8 mouse cellular contexts compared by ENCODE assay signal in the genomic region with DNA sequence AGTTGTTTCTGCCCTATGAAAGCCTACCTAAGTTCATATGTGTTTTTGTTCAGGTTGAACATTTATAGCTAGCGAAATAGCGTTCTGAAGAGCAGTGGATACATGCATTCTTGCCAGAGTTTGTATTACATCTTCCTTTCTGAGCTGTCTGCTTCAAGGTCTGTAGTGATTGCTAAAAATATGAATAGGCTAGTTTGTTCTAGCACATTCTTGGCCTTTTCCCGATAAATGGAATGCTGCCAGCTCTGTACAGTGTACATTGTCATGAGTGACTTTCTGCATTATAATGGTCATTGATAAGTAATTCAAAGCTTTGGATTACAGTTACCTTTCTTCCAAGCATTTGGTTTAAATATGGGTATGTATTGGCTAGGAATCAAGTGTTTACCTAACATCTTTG. TPM values are rescaled to one million over a fixed set of nuclear protein-coding genes. Genes with fewer than 3 reads are reported as not detected.
DNase-seq lines count a peak whose midpoint lies in the region; ATAC-seq and TF ChIP-seq lines count a peak whose summit lies in the region.

No protein-coding gene starts in this region.

- H3K4me3 ChIP-seq in heart, adult 2 months: peak overlapping the region; percentile 86
- H3K4me3 ChIP-seq in C2C12 (ENCODE audit: insufficient read depth, poor library complexity, severe bottlenecking): peak overlapping the region; percentile 71
- peak overlapping the region; percentile 72 for H3K4me3 ChIP-seq in forebrain, embryonic 10.5 days
- H3K4me3 ChIP-seq in liver, embryonic 12.5 days: peak overlapping the region; percentile 90

- peaks cover 19% of the 10 kb centered on the region for H3K79me3 ChIP-seq in C2C12 (ENCODE audit: low read depth)

- intact Hi-C loops in heart, adult 2 months (cut with DNase I): loop anchor here (5.0 kb wide), 1 partner anchor 106 kb away; a partner anchor contains a TSS
- intact Hi-C loops in heart, postnatal 14 days (cut with DNase I): loop anchor here (5.0 to 10.0 kb wide), 2 partner anchors 106 to 324 kb away; a partner anchor contains a TSS

- WGBS in heart, adult 2 months: 2% methylated on average over 3 of the region's 3 CpGs
- 15% methylated on average over 3 of the region's 3 CpGs for WGBS in forebrain, embryonic 10.5 days
- WGBS in liver, embryonic 12.5 days (ENCODE audit: insufficient replicate concordance): 6% methylated on average over 3 of the region's 3 CpGs

- H3K4me1 ChIP-seq in heart, adult 2 months (ENCODE audit: control insufficient read depth, insufficient read depth, low read length): no peaks in the 10 kb centered on the region
- peaks cover 24% of the 10 kb centered on the region for H3K4me1 ChIP-seq in forebrain, embryonic 10.5 days
- H3K4me1 ChIP-seq in liver, embryonic 12.5 days: peaks cover 47% of the 10 kb centered on the region

- no peak for TF ChIP-seq EP300 in heart, adult 2 months (IDR thresholded peaks at IDR 0.05; ENCODE audit: insufficient read depth, low read depth, low read length)

- no peak for TF ChIP-seq CTCF in heart, adult 2 months (IDR thresholded peaks at IDR 0.05)
- TF ChIP-seq CTCF in C2C12 (IDR thresholded peaks at IDR 0.05; ENCODE audit: control insufficient read depth, insufficient read depth, insufficient read length): no peak

- peaks cover 7% of the 10 kb centered on the region; the same call in 1 of the 2 replicates for H3K9me3 ChIP-seq in forebrain, embryonic 10.5 days
- peaks cover 3% of the 10 kb centered on the region; the same call in 1 of the 2 replicates for H3K9me3 ChIP-seq in liver, embryonic 12.5 days (replicated peaks)

- peaks cover 2% of the 10 kb centered on the region for H3K36me3 ChIP-seq in heart, adult 2 months (ENCODE audit: control insufficient read depth, insufficient read depth, low read length)
- H3K36me3 ChIP-seq in C2C12 (ENCODE audit: control insufficient read depth, insufficient read depth): peaks cover 39% of the 10 kb centered on the region
- peaks cover 43% of the 10 kb centered on the region for H3K36me3 ChIP-seq in forebrain, embryonic 10.5 days (replicated peaks)
- H3K36me3 ChIP-seq in liver, embryonic 12.5 days: peaks cover 41% of the 10 kb centered on the region

- no peaks in the 10 kb centered on the region; the same call in 1 of the 2 replicates for H3K27me3 ChIP-seq in heart, adult 2 months (ENCODE audit: control insufficient read depth, insufficient read depth, low read length)
- H3K27me3 ChIP-seq in C2C12 (ENCODE audit: control insufficient read depth, insufficient read depth, insufficient read length): peaks cover 19% of the 10 kb centered on the region
- H3K27me3 ChIP-seq in forebrain, embryonic 10.5 days (ENCODE audit: poor library complexity, severe bottlenecking): peaks cover 31% of the 10 kb centered on the region
- H3K27me3 ChIP-seq in liver, embryonic 12.5 days (replicated peaks): no peaks in the 10 kb centered on the region

- no peak overlapping the region for H3K9ac ChIP-seq in heart, adult 2 months (ENCODE audit: low read depth, low read length)
- H3K9ac ChIP-seq in liver, embryonic 12.5 days: peak overlapping the region; percentile 69

- TF ChIP-seq POLR2A in heart, adult 2 months (IDR thresholded peaks at IDR 0.05; ENCODE audit: insufficient read depth, low read depth, low read length): no peak

- no peak for DNase-seq in heart, adult 2 months
- no peak for DNase-seq in heart, postnatal 14 days
- DNase-seq in forebrain, embryonic 10.5 days (ENCODE audit: extremely low spot score, low spot score): no peak
- DNase-seq in natural killer cell, adult 2 months (ENCODE audit: low spot score in 2 of 2): no peak
- no peak for DNase-seq in retina, postnatal 1 day
- no peak for DNase-seq in frontal cortex, postnatal 25 days (ENCODE audit: low spot score in 2 of 2)

- H3ac ChIP-seq in C2C12 (ENCODE audit: control insufficient read depth, insufficient read length, low read depth): peak overlapping the region; percentile 40

- ATAC-seq in liver, embryonic 12.5 days: no peak

- peak overlapping the region; percentile 24; the same call in 1 of the 2 replicates for H3K27ac ChIP-seq in heart, adult 2 months
- H3K27ac ChIP-seq in forebrain, embryonic 10.5 days: peak overlapping the region; percentile 86; the same call in 1 of the 2 replicates
- no peak overlapping the region for H3K27ac ChIP-seq in liver, embryonic 12.5 days

- peak overlapping the region; percentile 87 for H3K4me2 ChIP-seq in liver, embryonic 12.5 days

- no peaks in the 10 kb centered on the region for H3K79me2 ChIP-seq in heart, adult 2 months (replicated peaks; ENCODE audit: control insufficient read depth, insufficient read depth, low read length)
- peaks cover 31% of the 10 kb centered on the region for H3K79me2 ChIP-seq in C2C12 (ENCODE audit: control insufficient read depth, insufficient read depth)

TF ChIP-seq in C2C12, 6 proteins besides CTCF, POLR2A, EP300 and RAD21:
- TF ChIP-seq MYOG (IDR thresholded peaks at IDR 0.05; ENCODE audit: control insufficient read depth, extremely low read depth, insufficient read length): no peak
- TF ChIP-seq MAX (IDR thresholded peaks at IDR 0.05): no peak
- no peak for TF ChIP-seq FOSL1 (IDR thresholded peaks at IDR 0.05; ENCODE audit: insufficient read depth, low read length, poor library complexity, severe bottlenecking)
- no peak for TF ChIP-seq MYOD1 (IDR thresholded peaks at IDR 0.05; ENCODE audit: control insufficient read depth, insufficient read length, low read depth)
- TF ChIP-seq CEBPB (IDR thresholded peaks at IDR 0.05; ENCODE audit: low read depth): no peak
- TF ChIP-seq USF1 (IDR thresholded peaks at IDR 0.05; ENCODE audit: low read depth): no peak

RNA-seq across cellular contexts. Expression of a gene that starts 0.6 kb away (rescaled TPM):
- total RNA-seq in heart, adult 2 months (2021): 1 to 10 TPM; 7.7 to 8.1 TPM
- polyA plus RNA-seq in heart, adult 2 months (2012; rRNA removed): 3.3 and 7.5 TPM in 2 replicates
- total RNA-seq in heart, postnatal 14 days (2021): 10 to 100 TPM in 1 of 2 experiments, 1 to 10 TPM in 1; 9.1 to 10.8 TPM
- polyA plus RNA-seq in C2C12 (2012; fragmentation: generic; extraction: Trizol): 3.1 TPM
- polyA plus RNA-seq in forebrain, embryonic 10.5 days (2016; fragmentation: Nextera tagmentation; extraction: Ambion mirVana): 34.6 and 41.6 TPM in 2 replicates
- polyA plus RNA-seq in liver, embryonic 12.5 days (2016; fragmentation: Nextera tagmentation; extraction: Ambion mirVana): 15.1 and 15.2 TPM in 2 replicates

RNA-seq across cellular contexts. Expression of a gene that starts 1.0 kb away (rescaled TPM):
- total RNA-seq in heart, adult 2 months (2021): under 1 TPM; 0.05 to 0.07 TPM
- polyA plus RNA-seq in heart, adult 2 months (2012; rRNA removed): 0.06 and 0.43 TPM in 2 replicates
- total RNA-seq in heart, postnatal 14 days (2021): under 1 TPM; 0.37 to 0.55 TPM
- 0.04 TPM for polyA plus RNA-seq in C2C12 (2012; fragmentation: generic; extraction: Trizol)
- polyA plus RNA-seq in forebrain, embryonic 10.5 days (2016; fragmentation: Nextera tagmentation; extraction: Ambion mirVana): 2.3 and 2.7 TPM in 2 replicates
- 14.3 and 15.8 TPM in 2 replicates for polyA plus RNA-seq in liver, embryonic 12.5 days (2016; fragmentation: Nextera tagmentation; extraction: Ambion mirVana)
